Mouse (Mus musculus): ENCODE data around the gene Esrrb.

Gene Esrrb

DNA sequence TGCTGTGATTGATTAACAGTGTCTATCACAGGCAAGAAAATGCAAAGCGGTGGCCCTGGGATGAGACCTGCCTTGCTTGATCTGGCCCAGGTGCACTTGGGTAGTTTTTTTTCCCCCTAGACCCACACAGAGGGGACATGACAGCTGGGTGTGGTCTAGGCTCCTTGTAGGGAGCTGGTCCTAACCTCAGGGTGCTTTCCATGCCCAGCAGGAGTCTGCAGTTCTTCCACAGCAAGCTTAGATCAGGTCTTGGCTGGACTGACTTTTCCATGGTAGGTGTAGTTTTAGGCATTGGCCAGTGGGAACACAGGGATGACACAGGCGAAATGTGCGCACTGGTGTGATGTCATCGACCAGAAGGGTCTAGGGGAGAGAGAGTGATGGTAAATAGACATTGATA is 136.2 kb downstream of the Esrrb start:
- DNase-seq (ENCODE audit: extremely low read depth, low read depth), result no peak

DNA sequence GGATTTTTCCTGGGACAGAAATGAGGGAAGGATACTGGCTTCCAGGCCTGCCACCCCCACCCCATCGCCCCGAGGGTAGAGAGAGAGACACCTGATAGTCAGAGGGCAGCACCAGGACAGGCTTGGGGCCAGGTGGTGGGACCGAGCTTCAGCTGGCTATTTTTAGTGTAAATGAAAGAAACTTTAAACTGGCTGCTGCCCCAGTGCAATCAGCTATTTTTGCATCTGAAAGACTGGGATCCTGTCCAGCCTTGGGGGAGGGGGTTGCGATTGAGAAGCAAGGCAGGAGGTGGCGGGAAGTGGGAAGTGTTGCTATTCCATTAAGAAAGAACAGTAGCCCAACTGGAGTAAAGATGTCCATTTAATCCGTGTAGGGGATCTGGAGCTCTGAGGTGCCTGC is 137.8 kb downstream of the Esrrb start:
- no peak for DNase-seq (ENCODE audit: extremely low read depth, low read depth)

DNA sequence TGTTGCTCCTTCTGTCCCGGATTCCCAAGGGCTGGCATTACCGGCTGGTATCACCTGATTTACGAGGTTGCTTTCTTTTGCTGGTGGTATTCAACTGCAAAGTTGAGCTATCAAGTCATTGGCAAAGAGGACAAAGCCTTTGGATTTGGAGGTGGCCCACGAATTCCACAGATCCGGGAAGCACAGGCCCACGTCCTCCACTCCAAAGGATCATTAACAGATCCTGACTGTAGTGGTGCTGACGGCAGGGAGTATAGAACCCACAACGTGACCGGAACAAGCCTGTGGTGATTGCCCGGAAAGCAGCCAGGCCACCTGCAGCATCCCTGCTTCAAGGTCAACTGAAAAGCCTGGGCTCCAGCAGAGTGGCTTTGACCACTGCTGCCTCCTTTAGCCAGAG is 140.8 kb downstream of the Esrrb start:
- DNase-seq (ENCODE audit: extremely low read depth, low read depth), result no peak

DNA sequence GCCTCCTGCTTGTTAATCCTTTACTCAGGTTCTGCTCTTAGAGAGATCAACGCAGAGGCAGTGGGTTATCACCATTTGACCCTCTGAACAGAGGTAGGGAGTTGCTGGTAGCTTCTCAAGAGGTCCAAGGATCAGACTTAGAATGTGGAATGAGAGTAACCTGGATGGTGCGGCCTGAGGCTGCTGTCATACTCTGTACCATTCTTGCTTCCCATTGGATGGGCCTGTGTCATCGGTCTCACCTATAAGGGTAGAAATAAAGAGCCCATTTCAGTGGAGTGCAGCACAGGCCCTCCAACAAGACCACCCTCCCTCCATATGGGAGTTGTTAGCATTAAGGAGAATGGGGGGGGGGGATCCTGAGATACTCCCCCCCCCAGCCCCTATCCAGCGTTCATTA is 143.0 kb downstream of the Esrrb start:
- no peak for DNase-seq (ENCODE audit: extremely low read depth, low read depth)

DNA sequence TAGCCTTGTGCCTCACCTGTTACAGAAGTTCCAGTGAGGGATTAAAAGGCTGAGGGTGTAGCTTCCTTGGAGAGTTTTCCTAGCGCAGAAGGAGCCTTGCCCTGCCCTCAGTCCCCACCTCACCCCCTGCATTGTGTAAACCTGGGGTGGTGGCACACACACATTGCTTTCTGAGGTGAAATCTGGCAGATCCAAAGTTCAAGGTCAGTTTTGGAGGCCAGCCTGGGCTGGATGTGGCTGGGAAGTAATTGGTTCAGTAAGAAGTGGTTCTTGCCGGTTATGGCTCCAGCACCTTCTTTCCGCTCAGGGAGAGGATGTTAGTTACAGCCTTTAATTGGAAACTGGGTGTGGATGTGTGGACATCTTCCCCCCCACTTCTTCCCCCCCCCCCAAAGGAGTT is 143.4 kb downstream of the Esrrb start:
- no peak for DNase-seq (ENCODE audit: extremely low read depth, low read depth)

DNA sequence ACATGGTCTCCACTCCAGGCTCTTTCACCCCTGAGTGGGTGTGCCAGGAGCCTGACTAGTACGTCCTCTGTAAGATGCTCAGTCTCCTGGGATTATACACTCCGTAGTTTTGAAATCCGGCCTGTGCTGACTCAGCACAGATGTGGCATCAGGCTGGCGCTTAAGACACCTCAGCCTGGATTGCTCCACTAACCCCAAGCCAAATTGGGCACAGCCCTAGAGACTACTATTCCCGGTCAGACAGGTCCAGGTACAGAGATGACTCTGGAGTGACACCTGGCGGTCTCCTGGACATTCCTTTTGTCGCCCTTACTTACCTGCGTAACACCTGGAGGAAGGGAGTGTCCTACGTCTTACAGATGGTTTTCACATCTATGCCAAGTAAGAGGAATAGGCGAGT is 146.8 kb downstream of the Esrrb start:
- no peak for DNase-seq (ENCODE audit: extremely low read depth, low read depth)

DNA sequence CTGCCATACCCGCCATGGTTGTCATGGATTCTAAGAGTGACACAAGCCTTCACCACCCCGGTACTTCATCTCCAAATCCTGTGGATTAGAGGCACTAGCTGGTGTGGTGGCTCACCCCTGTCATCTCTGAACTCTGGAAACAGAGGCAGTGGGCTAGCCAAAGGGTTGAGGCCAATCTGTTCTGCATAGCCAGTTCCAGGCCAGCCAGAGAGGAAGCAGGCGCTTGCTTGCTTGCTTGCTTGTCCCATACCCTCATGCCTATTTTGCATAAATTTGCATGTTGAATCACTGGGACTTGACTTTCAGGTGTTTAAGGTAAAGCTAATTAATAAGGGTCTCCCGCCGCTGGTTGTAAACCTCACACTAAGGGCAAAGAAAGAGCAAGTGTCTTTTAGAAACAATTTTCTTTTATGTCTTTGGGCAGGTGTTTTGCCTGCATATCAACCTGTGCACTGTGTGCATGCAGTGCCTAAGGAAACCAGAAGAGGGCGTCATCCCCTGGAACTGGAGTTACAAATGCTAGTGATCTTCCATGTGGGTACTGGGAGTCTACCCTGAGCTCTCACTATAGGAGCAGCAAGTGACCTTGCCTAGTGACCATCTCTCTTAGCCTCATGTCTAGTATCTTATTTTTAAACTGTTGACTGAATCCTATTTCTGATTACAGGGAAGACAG is 147.5 kb downstream of the Esrrb start:
- DNase-seq (ENCODE audit: extremely low read depth, low read depth), result no peak

DNA sequence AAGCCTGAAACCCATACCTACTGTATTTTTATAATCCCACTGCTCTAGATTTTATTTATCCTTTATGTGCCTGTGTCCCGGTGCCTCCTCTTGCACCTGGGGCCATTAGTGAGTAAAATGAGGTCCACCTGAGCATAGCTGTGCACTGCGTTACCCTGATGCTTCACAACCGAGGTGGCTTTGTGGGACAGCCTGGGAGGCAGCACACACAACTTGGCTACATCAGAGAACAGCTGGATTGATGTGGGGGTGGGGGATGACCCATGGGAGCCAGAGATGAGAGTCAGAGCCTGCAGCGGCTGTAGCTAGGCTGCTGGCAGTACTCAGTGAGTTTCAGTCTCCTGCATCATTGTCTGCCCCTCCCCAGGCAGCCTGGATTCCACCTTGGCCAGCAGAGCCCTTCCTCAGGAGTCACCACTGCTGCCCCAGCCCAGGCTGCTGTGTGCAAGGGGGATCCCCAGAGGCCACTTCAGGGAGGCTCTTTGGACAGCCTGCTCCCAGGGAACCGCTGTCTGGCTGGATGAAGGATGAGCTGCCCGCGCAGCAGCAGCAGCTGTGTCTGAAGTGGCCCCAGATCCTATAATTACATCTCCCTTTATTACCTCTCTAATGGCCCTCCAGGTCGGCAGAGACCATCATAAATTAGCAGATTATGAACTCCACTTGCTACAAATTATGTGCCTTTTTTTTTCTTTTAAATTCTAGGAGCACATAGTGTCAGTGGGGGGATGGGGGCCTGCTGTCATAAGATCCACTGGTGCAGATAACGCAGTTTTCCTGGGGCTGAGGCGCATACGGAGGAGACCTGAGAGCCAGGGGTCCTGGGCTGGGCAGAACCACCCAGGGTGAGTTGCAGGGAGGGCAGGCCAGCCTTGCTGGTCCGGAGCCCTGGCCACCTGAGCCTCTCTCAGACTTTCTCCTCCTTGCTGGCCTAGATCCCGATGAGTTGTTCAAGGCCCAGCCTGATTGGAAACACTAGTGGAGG is 148.7 kb downstream of the Esrrb start:
- DNase-seq (ENCODE audit: extremely low read depth, low read depth), result no peak

DNA sequence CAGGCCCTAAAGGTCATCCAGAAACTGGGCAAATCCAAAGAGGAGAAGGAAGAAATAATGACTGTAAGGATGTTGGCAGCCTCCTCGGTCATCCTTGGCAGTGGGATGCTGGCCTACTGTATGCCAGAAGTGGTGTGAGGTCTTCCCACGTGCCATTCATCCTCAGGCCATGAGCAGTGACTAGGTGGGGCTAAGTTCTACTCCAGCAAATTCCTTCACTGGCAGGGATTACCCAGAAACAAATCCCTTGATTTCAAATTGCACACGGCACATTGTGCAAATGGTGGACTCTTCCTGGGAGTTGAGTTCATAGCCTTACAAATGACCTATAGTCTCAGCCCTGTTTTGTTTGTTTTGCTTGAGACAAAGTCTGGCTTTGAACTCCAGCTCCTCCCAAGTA is 151.4 kb downstream of the Esrrb start:
- DNase-seq (ENCODE audit: extremely low read depth, low read depth), result no peak

DNA sequence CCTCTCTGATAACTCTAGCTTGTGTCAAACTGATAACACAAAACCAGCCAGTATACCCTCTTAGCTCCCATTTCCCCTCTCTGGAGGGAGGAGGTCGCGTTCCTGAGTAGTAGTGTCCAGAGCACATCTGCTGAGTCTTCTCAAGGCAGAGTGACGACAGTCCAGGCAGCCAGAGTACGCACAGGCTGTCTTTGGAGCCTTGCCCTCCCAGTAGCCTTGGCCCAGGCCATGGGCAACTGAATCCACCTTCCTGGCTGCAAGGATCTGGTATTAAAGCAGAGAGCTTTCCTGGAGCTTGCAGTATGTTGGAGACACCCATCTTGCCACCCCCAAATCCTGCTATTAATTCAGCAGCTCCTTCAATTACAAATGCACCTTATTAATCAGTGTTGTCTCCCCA is 152.7 kb downstream of the Esrrb start:
- no peak for DNase-seq (ENCODE audit: extremely low read depth, low read depth)

DNA sequence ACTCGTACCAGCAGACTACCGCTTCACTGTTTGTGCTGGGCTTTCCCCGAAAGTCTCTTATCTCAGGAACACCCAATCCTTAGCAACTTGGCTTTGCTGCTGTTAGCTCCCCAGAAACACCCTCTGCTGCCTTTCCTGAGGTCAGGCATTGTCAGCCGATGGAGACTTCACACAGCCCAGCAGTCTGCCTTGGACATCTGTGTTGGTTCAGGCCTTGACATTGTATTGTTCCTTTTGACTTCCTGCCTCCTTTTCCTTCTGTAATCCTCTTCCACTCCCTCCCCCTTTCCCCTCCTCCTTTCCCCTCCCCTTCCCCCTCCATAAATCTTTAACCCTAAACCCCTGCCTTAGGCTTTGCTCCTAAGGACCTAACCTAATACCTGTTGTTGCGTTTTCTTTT is 155.7 kb downstream of the Esrrb start:
- no peak for DNase-seq (ENCODE audit: extremely low read depth, low read depth)

DNA sequence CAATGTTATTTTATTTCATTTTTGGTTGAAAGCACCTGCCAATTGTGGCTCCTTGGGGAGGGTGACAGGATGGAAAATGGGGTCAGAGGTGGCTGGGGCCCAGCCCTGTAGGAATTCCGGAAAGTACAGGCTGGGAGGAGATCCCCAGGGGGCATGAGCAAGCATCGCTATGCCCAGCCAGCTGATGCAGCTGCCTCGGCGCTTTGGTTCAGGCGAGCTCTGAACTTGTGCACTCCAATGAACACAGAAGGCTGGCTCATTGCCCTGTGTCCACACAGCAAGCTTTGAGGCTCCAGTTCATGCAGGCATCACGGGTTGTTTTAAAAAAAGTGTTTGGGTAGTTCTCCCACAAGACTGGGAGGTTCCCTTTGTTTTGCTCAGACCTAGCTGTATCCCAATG is 156.8 kb downstream of the Esrrb start:
- no peak for DNase-seq (ENCODE audit: extremely low read depth, low read depth)

DNA sequence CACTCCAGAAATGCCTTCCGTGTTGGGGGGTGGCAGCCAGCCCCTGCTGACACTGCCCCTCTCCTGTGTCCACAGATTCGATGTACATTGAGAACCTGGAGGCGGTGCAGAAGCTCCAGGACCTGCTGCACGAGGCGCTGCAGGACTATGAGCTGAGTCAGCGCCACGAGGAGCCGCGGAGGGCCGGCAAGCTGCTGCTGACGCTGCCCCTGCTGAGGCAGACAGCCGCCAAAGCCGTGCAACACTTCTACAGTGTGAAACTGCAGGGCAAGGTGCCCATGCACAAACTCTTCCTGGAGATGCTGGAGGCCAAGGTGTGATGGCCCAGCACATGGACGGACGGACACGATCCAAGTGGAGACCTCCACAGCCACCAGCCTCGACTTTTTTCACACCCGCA is 157.8 kb downstream of the Esrrb start:
- DNase-seq (ENCODE audit: extremely low read depth, low read depth), result no peak

DNA sequence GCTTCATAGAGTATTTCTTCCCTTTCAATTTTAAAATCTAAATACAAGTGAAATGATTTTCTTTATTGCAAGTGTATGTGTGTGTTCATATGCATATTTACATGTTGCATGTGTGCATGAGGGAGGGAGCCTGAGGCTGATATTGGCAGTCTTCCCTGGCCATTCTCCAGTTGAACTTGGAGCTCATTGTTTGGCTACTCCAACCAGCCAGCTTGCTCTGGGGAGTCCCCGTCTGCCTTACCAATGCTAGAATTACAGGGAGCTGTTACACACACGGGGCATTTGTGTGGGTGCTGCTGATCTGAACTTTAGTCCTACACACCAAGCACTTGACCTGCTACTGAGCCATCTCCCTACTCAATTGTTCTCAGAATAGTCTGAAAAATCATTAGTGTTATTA is 173.4 kb downstream of the Esrrb start:
- DNase-seq (ENCODE audit: extremely low read depth, low read depth), result no peak

DNA sequence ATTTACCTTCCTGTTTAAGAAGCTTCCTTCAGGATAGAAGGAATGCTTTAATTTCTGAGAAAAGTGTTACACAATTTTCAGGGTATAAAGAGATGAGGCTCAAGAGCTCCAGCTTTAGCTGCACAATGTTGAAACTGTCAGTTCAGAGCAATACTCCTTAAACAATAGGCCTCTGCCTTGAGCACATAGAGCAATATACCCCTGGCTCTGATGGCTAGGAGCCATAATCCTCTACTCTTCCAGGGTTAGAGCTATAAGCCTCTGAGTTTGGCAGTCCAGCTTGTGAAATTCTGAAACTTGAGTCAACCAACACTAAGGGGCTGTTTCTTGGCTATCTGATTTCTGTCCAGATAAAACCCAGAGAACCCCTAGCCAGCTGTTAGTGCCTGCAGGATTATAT is 176.9 kb downstream of the Esrrb start:
- no peak for DNase-seq (ENCODE audit: extremely low read depth, low read depth)

DNA sequence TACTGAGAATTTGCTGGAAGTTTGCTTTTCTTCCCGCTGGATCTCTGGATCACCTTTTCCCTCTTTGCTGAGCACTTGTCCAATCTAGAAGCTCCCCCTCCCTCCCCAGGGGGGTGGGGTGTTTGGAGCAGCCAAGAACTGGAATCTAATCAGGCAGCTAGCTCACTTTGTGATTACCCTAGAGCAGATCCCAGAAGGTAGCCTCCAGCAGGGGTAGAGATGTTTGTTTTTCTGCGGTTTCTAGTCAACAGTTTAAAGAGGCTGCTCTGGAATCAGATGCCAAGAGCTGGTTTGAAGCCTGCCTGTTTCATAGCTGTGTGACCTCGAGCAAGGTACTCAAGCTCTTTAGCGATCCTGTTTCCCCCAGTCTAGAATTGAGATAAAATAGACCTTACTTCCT is 177.8 kb downstream of the Esrrb start:
- DNase-seq (ENCODE audit: extremely low read depth, low read depth), result no peak

DNA sequence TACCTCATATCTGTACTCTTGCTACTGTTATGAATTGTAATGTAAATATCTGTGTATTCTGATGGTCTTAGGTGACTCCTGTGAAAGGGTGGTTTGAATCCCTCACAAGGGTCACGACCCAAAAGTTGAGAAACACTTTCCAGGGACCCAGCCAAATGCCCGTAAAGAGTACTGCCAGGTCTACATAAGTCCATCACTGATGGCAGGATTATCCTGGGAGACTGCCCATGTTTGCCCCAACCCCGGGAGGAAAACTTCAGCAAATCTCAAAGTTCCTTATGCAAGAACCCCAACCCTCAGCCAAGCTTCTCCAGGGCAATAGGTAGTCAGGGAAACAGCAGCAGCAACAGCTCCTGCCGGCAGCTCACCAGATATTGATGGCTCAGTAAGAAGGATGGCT is 178.6 kb downstream of the Esrrb start:
- no peak for DNase-seq (ENCODE audit: extremely low read depth, low read depth)

DNA sequence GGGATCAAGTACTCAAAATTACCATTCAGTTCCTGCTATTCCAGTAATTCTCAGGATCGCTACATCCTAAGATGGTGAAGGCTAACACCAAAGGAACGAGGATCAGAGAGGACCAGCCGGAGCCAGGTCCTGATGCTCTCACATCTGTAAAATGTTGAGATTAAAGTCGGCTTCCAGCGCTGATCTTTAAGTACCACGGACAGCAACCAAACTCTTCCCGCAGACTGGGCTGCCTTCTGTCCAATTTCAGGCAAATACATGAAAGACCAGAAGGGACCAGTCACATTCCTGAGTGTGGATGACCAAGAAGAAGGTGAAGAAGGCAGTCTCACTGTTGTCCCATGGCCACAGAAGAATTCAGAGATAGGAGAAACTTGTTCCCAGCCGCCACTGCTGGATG is 186.9 kb downstream of the Esrrb start:
- no peak for DNase-seq (ENCODE audit: extremely low read depth, low read depth)

DNA sequence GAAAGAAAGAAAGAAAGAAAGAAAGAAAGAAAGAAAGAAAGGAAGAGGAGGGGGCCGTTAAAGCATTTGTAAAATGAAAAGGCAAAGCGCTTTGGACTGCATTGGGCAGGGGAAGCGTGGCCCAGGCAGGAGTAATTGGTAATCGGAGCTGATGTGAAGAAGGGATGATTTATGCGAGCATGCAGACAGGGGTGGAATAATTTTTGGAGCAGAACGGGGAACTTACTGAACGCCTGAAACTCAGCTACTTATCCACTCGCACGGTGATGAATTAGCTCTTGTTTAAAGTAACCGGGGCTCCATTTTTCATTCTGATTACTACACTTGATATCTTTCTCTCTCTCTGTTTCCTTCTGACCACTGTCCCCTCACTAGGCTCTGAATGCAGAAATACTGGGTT is 192.1 kb downstream of the Esrrb start:
- no peak for DNase-seq (ENCODE audit: extremely low read depth, low read depth)

DNA sequence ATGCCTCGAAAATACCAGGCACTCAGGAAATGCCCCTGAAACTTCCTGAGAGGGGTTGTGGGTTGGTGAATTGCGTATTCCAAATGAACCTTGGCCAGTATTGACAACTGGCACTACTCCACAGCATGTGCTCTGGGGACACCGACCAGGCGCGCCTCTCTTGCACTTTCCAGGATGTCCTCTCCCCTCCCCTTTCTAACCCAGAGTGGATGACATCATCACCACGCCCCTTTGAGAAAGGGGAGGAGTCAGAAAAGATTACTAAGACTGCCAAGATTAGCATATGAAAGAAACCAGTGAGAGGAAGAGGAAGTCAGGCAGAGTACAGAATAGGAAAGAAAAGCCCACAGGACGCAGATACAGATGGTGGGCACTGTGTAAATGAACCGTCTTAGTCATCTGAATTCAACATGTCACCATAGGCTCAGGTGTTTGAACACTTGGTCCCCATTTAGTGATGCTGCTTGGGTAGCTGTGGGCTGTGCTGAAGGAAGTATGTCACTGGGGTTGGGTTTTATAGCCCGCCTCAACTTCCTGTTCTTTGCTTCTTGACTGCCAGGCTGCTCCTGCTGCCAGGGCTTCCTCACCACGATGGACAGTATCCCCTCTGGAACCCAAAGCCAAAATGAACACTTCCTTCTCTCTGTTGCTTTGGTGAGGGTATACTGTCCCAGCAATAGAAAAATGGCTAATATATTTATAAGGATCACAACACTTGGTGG is 196.0 kb downstream of the Esrrb start:
- no peak for DNase-seq (ENCODE audit: extremely low read depth, low read depth)

DNA sequence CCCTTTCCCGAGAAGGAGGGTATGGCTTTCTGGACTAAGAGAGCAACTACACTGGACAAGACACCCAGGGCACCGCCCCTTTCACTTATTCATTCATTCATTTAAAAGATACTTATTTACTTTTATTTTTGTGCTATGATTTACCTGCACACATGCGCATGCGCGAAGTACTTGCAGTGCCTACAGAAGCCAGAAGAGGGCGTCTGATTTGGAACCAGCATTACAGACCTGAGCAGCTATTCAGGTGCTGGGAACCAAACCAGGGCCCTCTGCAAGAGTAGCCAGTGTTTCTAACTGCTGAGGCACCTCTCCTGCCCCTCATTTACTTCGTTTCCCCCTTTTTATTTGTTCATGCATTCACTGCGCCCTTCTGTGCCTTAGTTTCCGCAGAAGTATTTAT is 198.0 kb downstream of the Esrrb start:
- no peak for DNase-seq (ENCODE audit: extremely low read depth, low read depth)

DNA sequence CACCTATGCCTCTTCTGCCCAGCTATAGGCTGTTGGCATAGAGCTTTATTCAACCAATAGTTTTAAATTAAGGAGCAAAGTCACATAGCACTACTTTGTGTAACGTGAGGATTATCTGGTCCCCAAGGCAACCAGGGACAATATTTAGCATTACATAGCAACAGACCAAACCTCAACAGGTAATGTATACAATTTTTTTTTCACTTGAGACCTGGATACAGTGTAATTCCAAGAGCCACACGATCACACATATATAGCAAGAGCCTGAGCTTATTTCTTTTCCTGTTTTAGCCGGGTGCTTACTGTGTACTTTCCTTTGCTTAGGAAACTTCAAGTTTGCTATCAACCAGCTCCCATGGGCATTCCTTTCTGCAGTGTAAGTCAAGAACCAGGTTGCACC is 201.8 kb downstream of the Esrrb start:
- DNase-seq (ENCODE audit: extremely low read depth, low read depth), result no peak

Measured in MEL-GATA-1-ER (cell line).